ENCODE assay signal across 21 mouse cellular contexts in the genomic region with DNA sequence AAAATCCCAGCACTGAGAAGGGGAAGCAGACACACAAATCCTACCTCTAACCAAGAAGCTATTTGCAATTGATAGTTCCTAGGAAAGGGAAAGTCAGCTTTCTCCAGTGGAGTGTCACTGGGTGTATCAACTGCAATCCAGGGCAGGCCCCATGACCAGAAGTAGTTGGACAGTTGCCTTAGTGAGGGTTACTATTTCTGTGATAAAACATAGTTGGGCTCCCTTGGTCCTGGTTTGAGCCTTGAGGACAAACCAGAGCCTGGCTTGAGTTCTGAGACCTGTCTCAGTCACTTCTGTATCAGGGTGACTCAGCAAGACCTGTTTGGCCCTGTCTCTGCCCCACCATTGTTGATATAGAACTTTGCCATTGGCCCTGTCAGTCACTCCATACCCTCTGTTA.
DNase-seq lines count a peak whose midpoint lies in the region.
"Had no signal": no experiment of that assay in that cellular context is flagged by ENCODE, and none has a peak within 500 bp of the region (broad histone marks: within the 10 kb centered on the region; RNA-seq: fewer than 3 reads in every experiment).

No protein-coding gene starts in this region.

- DNase-seq in gastrocnemius, adult 18-20 months (ENCODE audit: low spot score), result peak; percentile 24
- no peak for DNase-seq in gastrocnemius, postnatal 14 days
- peak; percentile 90 for DNase-seq in heart, adult 11 months
- DNase-seq in heart, embryonic 10.5 days (ENCODE audit: low spot score), result no peak
- DNase-seq in heart, adult 8-10 months (ENCODE audit: low spot score), result peak; percentile 21
- no peak for DNase-seq in heart, postnatal 4 days
- DNase-seq: adrenal gland, adult 8-10 months; adrenal gland, postnatal 14 days; adrenal gland, postnatal 36 days; B cell, adult 2 months; cerebellum, adult 11-12 months; cerebellum, adult 2 months; cerebellum, adult 9-10 months; cerebellum, postnatal 10 days; cerebellum, postnatal 25 days had no signal

- H3K4me3 ChIP-seq in heart, embryonic 10.5 days, result no peak overlapping the region
- H3K4me3 ChIP-seq: embryonic facial prominence, embryonic 10.5 days; embryonic facial prominence, embryonic 12.5 days; forebrain, embryonic 13.5 days; forebrain, embryonic 15.5 days had no signal

- no peaks in the 10 kb centered on the region for H3K4me1 ChIP-seq in heart, embryonic 10.5 days
- H3K4me1 ChIP-seq: embryonic facial prominence, embryonic 12.5 days; forebrain, embryonic 13.5 days; forebrain, embryonic 15.5 days had no signal

- no peaks in the 10 kb centered on the region for H3K36me3 ChIP-seq in heart, embryonic 10.5 days
- H3K36me3 ChIP-seq: embryonic facial prominence, embryonic 10.5 days; embryonic facial prominence, embryonic 12.5 days; forebrain, embryonic 15.5 days; G1E had no signal

- H3K27ac ChIP-seq in heart, embryonic 10.5 days, result no peak overlapping the region
- H3K27ac ChIP-seq: embryonic facial prominence, embryonic 10.5 days; embryonic facial prominence, embryonic 12.5 days; forebrain, embryonic 13.5 days; forebrain, embryonic 15.5 days had no signal

- no peaks in the 10 kb centered on the region for H3K9me3 ChIP-seq in heart, embryonic 10.5 days
- H3K9me3 ChIP-seq: embryonic facial prominence, embryonic 10.5 days; embryonic facial prominence, embryonic 12.5 days; forebrain, embryonic 13.5 days; forebrain, embryonic 15.5 days; G1E had no signal

- H3K27me3 ChIP-seq in heart, embryonic 10.5 days (ENCODE audit: insufficient read depth, poor library complexity, severe bottlenecking), result no peaks in the 10 kb centered on the region
- H3K27me3 ChIP-seq: CH12.LX; embryonic facial prominence, embryonic 12.5 days; forebrain, embryonic 13.5 days; forebrain, embryonic 15.5 days had no signal

- intact Hi-C loops in gastrocnemius, postnatal 14 days (cut with DNase I; ENCODE audit: low total_unique reads), result no loop called here

Comparison
In these comparisons a context has a peak if more than half of its experiments do, and no peak if none do; other contexts are left out.
1. DNase-seq: peak in gastrocnemius, adult 18-20 months (single experiment), heart, adult 11 months (single experiment) and heart, adult 8-10 months (single experiment); none in gastrocnemius, postnatal 14 days (single experiment), heart, embryonic 10.5 days (single experiment) and heart, postnatal 4 days (single experiment).